Mouse (Mus musculus): ENCODE results near the gene Slc2a13. TPM values are rescaled to one million over a fixed set of nuclear protein-coding genes. Genes with fewer than 3 reads are reported as not detected.

The Slc2a13 gene
- polyA plus RNA-seq, 1 experiment from 2014 or later, result 5.1 TPM

DNA sequence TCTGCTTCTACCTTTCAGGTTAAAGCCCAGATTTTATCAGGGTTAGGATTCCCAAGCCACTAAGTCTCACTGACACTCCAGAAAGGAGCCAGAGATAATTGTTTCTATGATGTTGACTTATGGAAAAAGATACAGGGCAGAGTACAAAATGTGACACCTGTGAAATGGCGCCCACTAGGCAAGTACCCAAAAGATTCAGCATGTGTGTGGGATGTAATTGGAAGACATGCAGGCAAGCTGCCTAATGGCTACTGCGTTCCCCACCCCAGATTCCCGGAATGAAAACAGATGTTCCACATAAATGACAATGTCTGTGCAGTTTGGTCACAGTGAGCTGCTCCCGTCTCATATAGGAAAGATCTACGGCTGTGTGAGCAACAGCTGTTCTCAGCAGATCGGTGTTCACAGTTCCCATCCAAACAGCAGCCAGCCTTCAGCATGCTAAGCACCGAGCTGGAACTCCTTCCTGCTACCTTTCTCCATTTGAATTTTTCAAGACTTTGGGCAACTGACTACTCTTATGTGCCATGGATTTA, 201.1 kb downstream of the Slc2a13 start:
- ATAC-seq (ENCODE audit: low FRiP score, low read depth), result peak; percentile 55; the same call in 1 of the 2 replicates

DNA sequence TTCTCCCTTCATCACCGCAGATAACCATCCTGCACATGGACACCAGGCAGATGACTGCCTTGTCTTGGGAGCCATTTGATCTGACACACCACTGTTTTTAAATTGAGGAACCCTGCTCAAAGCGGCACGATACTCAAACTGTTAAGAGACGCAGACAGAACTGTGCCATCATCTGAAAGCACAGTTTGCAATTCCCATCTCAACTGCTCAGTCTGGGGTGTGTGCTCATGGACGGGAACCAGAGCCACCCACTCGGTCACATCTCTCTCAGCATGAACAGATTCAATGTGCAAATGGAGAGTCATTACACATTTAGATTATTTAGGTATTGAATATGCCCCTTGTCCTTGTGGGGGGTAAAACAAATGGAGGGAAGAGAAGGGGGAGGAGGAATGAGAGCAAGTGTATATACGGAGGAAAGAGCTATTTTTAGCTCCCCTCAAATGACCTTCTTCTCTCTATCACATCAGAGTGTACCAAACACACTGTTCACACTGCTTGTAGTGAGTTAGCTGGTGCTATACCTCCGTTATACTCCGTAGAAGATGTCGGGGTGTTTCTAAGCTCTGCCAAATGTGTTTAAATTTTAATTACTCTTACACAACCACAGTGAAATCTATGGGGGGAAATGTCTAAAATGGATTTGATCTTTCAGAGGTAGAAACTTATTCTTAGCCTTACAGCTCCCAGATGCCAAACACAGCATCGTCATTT, 203.2 kb downstream of the Slc2a13 start:
- ATAC-seq (ENCODE audit: low FRiP score, low read depth), result no peak
- 60% methylated on average over 11 of the region's 11 CpGs for WGBS
- H3K9me3 ChIP-seq, result no peaks in the 10 kb centered on the region

More for the DNA sequence above, 201.1 kb downstream of the Slc2a13 start:
- Histone ChIP-seq H3K4me1 (replicated peaks) (peaks cover 36% of the 10 kb centered on the region), H3K4me2 (no peak overlapping the region), H3K27me3 (no peaks in the 10 kb centered on the region), H3K4me3 (no peak overlapping the region), H3K27ac (replicated peaks) (peak overlapping the region; percentile 73; the same call in 1 of the 2 replicates), H3K9ac (no peak overlapping the region), H3K9me3 (no peaks in the 10 kb centered on the region), H3K36me3 (no peaks in the 10 kb centered on the region)
- WGBS, result 47% methylated on average over 7 of the region's 7 CpGs

DNA sequence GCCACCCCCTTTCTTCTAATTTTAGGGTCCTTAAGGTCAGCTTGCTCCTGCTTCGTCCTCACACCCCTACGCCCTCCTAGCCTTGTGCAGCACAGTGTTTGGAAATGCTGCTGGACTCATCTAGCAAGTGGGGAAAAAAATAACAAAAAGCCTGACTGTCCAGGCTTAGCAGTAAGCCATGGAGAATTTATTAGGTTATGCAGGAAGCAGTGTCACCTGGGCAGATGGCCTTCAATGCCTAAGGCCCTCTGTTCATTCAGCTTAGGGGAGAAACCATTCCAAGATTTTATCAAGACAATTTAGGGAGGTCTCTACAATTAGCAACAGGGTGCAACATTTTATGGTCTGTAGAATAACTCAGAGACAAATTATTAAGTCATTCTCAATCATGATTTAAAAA, 212.6 kb downstream of the Slc2a13 start:
- Histone ChIP-seq H3K9me3 (no peaks in the 10 kb centered on the region), H3K4me3 (no peak overlapping the region), H3K36me3 (no peaks in the 10 kb centered on the region), H3K4me1 (replicated peaks) (no peaks in the 10 kb centered on the region), H3K27ac (replicated peaks) (no peak overlapping the region), H3K4me2 (no peak overlapping the region), H3K9ac (no peak overlapping the region), H3K27me3 (no peaks in the 10 kb centered on the region)
- WGBS, result 69% methylated on average over 2 of the region's 2 CpGs
- no peak for ATAC-seq (ENCODE audit: low FRiP score, low read depth)

More for the DNA sequence above, 203.2 kb downstream of the Slc2a13 start:
- H3K27me3 ChIP-seq, result no peaks in the 10 kb centered on the region
- H3K4me3 ChIP-seq, result no peak overlapping the region
- H3K4me2 ChIP-seq, result no peak overlapping the region
- H3K27ac ChIP-seq (replicated peaks), result no peak overlapping the region
- no peak overlapping the region for H3K9ac ChIP-seq
- peaks cover 29% of the 10 kb centered on the region for H3K4me1 ChIP-seq (replicated peaks)
- H3K36me3 ChIP-seq, result no peaks in the 10 kb centered on the region

DNA sequence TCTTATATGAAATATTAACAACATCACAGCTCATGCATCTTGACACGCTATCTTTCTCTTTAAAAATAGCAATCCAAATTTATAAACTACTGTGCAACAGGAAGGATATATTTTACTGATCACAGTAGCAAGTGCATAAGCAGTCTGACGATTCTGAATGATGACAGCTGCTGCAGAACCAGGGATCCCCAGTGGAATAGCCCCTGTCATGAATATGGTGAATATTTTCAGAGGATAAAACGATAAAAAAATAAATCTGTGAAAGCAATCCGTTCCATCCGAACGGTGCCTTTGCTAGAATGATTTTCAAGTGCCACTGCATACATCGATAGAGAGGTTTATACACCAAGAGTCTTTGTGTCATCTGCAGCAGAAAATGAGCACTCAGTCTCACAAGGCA, 222.1 kb downstream of the Slc2a13 start:
- ATAC-seq (ENCODE audit: low FRiP score, low read depth), result no peak
- no peak overlapping the region for H3K4me3 ChIP-seq
- no peak overlapping the region for H3K9ac ChIP-seq
- peak overlapping the region; percentile 60 for H3K27ac ChIP-seq (replicated peaks)
- no peaks in the 10 kb centered on the region for H3K36me3 ChIP-seq
- no peak overlapping the region for H3K4me2 ChIP-seq
- WGBS, result 56% methylated on average over 7 of the region's 7 CpGs
- H3K9me3 ChIP-seq, result no peaks in the 10 kb centered on the region
- H3K27me3 ChIP-seq, result no peaks in the 10 kb centered on the region
- H3K4me1 ChIP-seq (replicated peaks), result peaks cover 6% of the 10 kb centered on the region

DNA sequence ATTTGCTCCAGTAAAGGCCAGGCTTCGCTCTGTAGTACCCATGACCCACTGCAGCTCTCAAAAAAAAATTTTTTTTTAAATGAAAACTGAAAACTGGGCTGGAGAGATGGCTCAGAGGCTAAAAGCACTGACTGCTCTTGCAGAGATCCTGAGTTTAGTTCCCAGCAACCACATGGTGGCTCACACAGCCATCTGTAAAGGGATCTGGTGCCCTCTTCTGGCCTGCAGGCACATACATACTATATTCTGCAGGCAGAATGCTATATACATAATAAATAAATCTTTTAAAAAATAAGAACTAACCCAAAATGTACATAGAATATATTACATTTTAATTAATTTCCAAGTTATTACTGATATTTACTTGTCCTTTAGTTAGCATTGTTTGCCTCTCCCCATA, 234.7 kb downstream of the Slc2a13 start:
- 88% methylated on average over 1 of the region's 1 CpGs for WGBS
- no peak overlapping the region for H3K9ac ChIP-seq
- no peak overlapping the region for H3K27ac ChIP-seq (replicated peaks)
- no peaks in the 10 kb centered on the region for H3K9me3 ChIP-seq
- H3K27me3 ChIP-seq, result no peaks in the 10 kb centered on the region
- H3K4me3 ChIP-seq, result no peak overlapping the region
- no peak for ATAC-seq (ENCODE audit: low FRiP score, low read depth)
- no peaks in the 10 kb centered on the region for H3K36me3 ChIP-seq
- 0 out of 2 replicates have a peak, but pooled peaks cover 2% of the 10 kb centered on the region for H3K4me1 ChIP-seq (replicated peaks)
- no peak overlapping the region for H3K4me2 ChIP-seq

DNA sequence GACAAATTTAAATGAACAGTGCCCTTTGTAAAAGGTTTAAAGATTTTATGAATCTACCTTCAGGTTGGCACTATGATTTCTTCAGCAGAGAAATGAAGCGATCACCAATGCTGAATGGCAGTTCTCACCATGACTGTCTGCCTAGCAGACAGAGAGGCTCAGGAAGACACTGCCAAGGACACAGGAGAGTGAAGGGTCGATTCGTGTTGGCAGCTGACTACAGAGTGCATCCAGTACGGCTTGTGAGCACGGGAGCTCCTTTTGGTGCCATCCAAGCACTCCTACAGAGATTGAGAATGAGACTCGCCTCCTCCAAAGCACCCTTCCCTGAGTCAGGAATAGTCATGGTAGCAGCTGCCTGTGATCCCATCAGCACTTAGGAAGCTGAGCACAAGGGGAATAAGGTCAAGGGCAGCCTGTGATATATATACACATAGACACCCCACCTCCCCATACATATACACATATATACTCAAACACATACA, 238.6 kb downstream of the Slc2a13 start:
- Histone ChIP-seq H3K9me3 (no peaks in the 10 kb centered on the region), H3K4me3 (no peak overlapping the region), H3K4me2 (no peak overlapping the region), H3K27me3 (no peaks in the 10 kb centered on the region), H3K4me1 (replicated peaks) (0 out of 2 replicates have a peak, but pooled peaks cover 2% of the 10 kb centered on the region), H3K9ac (no peak overlapping the region), H3K36me3 (no peaks in the 10 kb centered on the region), H3K27ac (replicated peaks) (no peak overlapping the region)
- 83% methylated on average over 6 of the region's 6 CpGs for WGBS
- ATAC-seq (ENCODE audit: low FRiP score, low read depth), result no peak

DNA sequence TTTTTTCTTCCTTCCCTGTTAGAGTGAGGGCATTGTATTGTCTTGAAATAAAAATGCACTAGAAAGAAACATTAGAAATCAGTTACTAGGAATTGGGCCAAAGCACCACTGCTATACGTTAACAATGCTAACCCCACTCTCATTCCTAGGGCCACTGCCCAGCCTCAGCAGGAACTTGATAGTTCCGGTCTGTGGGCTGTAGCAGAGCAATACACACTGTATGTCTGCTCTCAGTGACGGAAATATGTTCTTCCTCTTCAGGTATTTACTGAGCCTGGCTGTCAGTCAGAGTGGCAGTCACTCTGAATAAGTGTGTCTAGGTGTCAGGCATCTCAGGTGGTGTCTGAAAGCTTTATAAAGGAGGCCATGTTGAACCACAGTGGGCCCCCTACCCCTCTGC, 245.3 kb downstream of the Slc2a13 start:
- no peak overlapping the region for H3K9ac ChIP-seq
- no peak overlapping the region for H3K4me3 ChIP-seq
- no peaks in the 10 kb centered on the region for H3K9me3 ChIP-seq
- WGBS, result 75% methylated on average over 3 of the region's 3 CpGs
- no peaks in the 10 kb centered on the region for H3K36me3 ChIP-seq
- H3K4me2 ChIP-seq, result no peak overlapping the region
- H3K27ac ChIP-seq (replicated peaks), result no peak overlapping the region
- no peak for ATAC-seq (ENCODE audit: low FRiP score, low read depth)
- no peaks in the 10 kb centered on the region for H3K4me1 ChIP-seq (replicated peaks)
- no peaks in the 10 kb centered on the region for H3K27me3 ChIP-seq

DNA sequence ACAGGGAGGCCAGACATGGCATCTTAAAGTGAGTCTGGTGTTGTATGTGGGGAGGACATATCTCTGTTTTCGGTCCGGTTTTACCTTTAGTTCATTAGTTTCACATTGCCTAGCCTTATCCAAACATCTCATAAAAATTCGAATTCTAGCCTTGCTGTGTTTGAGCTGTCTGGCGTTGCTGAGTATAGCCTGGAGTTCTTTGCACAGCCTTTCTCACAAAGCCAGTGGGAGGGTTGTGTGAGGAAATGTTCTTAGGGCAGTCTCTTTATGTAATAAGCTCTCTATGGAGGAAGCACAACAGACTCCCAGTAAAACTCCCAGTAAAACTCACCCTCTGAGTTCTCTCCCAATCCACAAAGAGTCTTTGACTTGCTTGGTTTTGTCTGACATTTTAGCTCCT, 246.0 kb downstream of the Slc2a13 start:
- Histone ChIP-seq H3K4me3 (no peak overlapping the region), H3K27ac (replicated peaks) (no peak overlapping the region), H3K4me1 (replicated peaks) (no peaks in the 10 kb centered on the region), H3K4me2 (no peak overlapping the region), H3K27me3 (no peaks in the 10 kb centered on the region), H3K9me3 (no peaks in the 10 kb centered on the region), H3K36me3 (no peaks in the 10 kb centered on the region), H3K9ac (no peak overlapping the region)
- no peak for ATAC-seq (ENCODE audit: low FRiP score, low read depth)
- 75% methylated on average over 4 of the region's 4 CpGs for WGBS

DNA sequence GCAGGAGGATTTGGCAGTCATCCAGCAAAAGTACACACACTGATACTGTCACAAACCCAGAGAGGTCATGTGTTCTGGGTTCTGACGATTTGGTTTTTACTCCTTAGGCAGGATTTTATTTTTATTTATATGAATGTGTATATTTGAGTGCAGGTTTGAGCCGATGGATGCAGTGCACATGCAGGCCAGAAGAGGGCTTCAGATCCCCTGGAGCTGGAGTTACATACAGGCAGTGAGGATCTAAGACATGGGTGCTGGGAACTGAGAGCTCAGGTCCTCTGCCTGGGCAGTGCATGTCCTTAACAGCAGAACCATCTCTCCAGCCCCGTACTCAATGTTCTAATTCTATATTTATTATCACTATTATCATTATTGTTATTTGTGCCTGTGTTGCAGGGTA, 253.7 kb downstream of the Slc2a13 start:
- no peak overlapping the region for H3K4me2 ChIP-seq
- WGBS, result 69% methylated on average over 3 of the region's 3 CpGs
- H3K27ac ChIP-seq (replicated peaks), result no peak overlapping the region
- no peak for ATAC-seq (ENCODE audit: low FRiP score, low read depth)
- 0 out of 2 replicates have a peak, but pooled peaks cover 5% of the 10 kb centered on the region for H3K4me1 ChIP-seq (replicated peaks)
- H3K9ac ChIP-seq, result no peak overlapping the region
- H3K4me3 ChIP-seq, result no peak overlapping the region
- H3K27me3 ChIP-seq, result no peaks in the 10 kb centered on the region
- no peaks in the 10 kb centered on the region for H3K36me3 ChIP-seq
- H3K9me3 ChIP-seq, result no peaks in the 10 kb centered on the region

DNA sequence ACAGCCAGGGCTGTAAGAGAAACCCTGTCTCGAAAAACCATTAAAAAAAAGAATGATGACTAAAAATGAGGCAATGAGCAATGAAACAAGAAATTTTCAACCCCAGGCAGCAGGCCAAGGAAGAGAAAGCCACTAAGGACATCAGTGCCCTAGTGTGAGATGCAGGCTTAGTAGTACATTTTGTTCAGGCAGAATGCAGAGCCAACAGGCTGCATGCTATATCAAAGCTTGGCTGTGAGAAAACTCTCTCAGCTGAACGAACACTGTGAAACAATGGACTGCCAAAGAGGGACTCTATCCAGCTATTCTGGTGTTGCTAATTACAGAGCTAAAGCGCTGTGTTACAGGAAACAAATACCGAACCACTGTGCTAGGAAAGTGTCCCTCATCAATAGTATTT, 256.1 kb downstream of the Slc2a13 start:
- Histone ChIP-seq H3K4me2 (no peak overlapping the region), H3K9me3 (no peaks in the 10 kb centered on the region), H3K4me3 (no peak overlapping the region), H3K9ac (no peak overlapping the region), H3K27me3 (no peaks in the 10 kb centered on the region), H3K4me1 (replicated peaks) (0 out of 2 replicates have a peak, but pooled peaks cover 8% of the 10 kb centered on the region), H3K36me3 (0 out of 2 replicates have a peak, but pooled peaks cover 5% of the 10 kb centered on the region), H3K27ac (replicated peaks) (no peak overlapping the region)
- ATAC-seq (ENCODE audit: low FRiP score, low read depth), result no peak
- 64% methylated on average over 4 of the region's 4 CpGs for WGBS

DNA sequence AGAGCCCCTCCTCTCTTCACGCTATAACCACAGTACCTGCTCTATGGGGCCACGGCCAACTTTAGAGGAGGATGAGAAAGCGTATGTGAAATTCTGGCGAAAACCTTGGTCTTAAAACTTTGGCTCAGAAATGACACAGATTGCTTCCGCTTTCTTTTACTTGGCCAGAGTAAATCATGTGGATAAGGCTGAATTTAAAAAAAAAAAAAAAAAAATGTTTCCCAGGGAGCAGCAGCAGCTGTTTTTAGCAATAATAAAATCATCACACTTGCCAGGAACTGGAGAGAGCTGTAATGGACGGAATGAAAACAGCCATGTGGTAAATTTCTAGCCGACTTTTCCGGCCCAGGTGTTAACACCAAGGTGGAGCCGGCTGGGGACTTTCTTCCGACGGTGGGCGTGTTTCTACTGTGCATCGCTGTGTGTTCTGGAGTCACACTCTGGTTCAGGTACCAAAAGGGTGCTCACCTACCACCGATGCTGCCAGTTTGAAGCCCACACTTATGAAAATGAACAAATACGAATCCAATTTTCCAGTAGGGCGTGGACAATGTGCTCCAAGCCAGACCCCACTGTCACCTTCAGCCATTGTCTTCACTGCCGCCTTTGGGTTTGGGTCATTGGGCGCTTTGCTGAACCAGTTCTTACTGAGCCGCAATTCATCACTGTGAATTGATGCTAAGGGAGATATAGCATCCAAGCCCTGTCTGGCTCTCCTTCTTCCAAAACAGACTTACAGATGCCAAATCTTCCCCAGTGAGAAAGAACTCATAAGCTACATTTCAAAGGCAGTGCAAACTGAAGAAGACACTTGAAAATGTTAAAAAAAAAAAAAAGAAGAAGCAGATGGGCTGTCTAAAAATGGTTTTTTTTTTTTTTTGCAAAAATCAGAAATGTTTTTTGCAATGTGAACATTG, 258.4 kb downstream of the Slc2a13 start:
- no peak overlapping the region for H3K4me3 ChIP-seq
- H3K4me2 ChIP-seq, result 0 out of 2 replicates have a peak overlapping the region, but pooled peaks have one; percentile 17
- no peaks in the 10 kb centered on the region for H3K9me3 ChIP-seq
- H3K27me3 ChIP-seq, result no peaks in the 10 kb centered on the region
- H3K9ac ChIP-seq, result no peak overlapping the region
- no peak overlapping the region for H3K27ac ChIP-seq (replicated peaks)
- no peak for ATAC-seq (ENCODE audit: low FRiP score, low read depth)
- 0 out of 2 replicates have a peak, but pooled peaks cover 10% of the 10 kb centered on the region for H3K36me3 ChIP-seq
- 0 out of 2 replicates have a peak, but pooled peaks cover 8% of the 10 kb centered on the region for H3K4me1 ChIP-seq (replicated peaks)
- 63% methylated on average over 19 of the region's 19 CpGs for WGBS
